Mouse (Mus musculus) limb, embryonic 11.5 days (tissue): ENCODE measurements around the gene Tff2. TPM values are rescaled to one million over a fixed set of nuclear protein-coding genes. Genes with fewer than 3 reads are reported as not detected.

ENCODE experiments used
- ATAC-seq: fragments of 200-750 bp; cut with Nextera tagmentation; 2 replicates; pipeline ENCODE4 v1.8.0; 2017; ENCODE audit warnings: low read depth; ENCODE audit not compliant: insufficient number of reproducible peaks, low FRiP score, low TSS enrichment
- DNase-seq: peaks from one replicate; pipeline ENCODE4 v3.0.0-alpha.2; 2015; ENCODE audit warnings: low spot score
- H3K27ac ChIP-seq: fragments of 300-500 bp; sonication (generic); replicated peaks from 2 replicates; pipeline ENCODE4 v1.5.1; 2014; ENCODE audit warnings: low read depth, mild to moderate bottlenecking, low read length
- H3K27me3 ChIP-seq: fragments of 300-500 bp; sonication (generic); 2 replicates; pipeline ENCODE4 v1.6.1; 2014; ENCODE audit warnings: mild to moderate bottlenecking, low read length, mixed read lengths; ENCODE audit not compliant: control insufficient read depth, insufficient read depth
- H3K36me3 ChIP-seq: fragments of 300-500 bp; sonication (generic); 2 replicates; pipeline ENCODE4 v1.6.1; 2014; ENCODE audit warnings: mild to moderate bottlenecking, low read length, moderate library complexity, mixed read lengths; ENCODE audit not compliant: control insufficient read depth, insufficient read depth
- H3K4me1 ChIP-seq: fragments of 300-500 bp; sonication (generic); 2 replicates; pipeline ENCODE4 v1.6.1; 2014; ENCODE audit warnings: low read length, mixed read lengths; ENCODE audit not compliant: control insufficient read depth, insufficient read depth
- H3K4me2 ChIP-seq: fragments of 300-500 bp; sonication (generic); 2 replicates; pipeline ENCODE4 v1.6.1; 2014; ENCODE audit warnings: low read depth, mild to moderate bottlenecking, moderate library complexity; ENCODE audit not compliant: severe bottlenecking
- H3K4me3 ChIP-seq: fragments of 300-500 bp; sonication (generic); 2 replicates; pipeline ENCODE4 v1.5.1; 2014; ENCODE audit warnings: low read depth, low read length
- H3K9ac ChIP-seq: fragments of 300-500 bp; sonication (generic); 2 replicates; pipeline ENCODE4 v1.6.1; 2014; ENCODE audit warnings: mild to moderate bottlenecking, low read length
- H3K9me3 ChIP-seq: fragments of 300-500 bp; sonication (generic); 2 replicates; pipeline ENCODE4 v1.6.1; 2016; ENCODE audit warnings: low read length; ENCODE audit not compliant: control insufficient read depth
- WGBS: fragments of 180-500 bp; shearing (Covaris S2); extraction: QIAGEN DNeasy Blood & Tissue Kit; methylation state at CpG from one replicate; pipeline ENCODE4 v1.1.7; 2014; 5-methylcytosine and 5-hydroxymethylcytosine counted together
- polyA plus RNA-seq: library from polyadenylated mRNA; unstranded; fragments of >200 nt; fragmentation: Nextera tagmentation; extraction: Ambion mirVana; gene quantifications from 2 replicates; pipeline ENCODE4 v1.2.1, GENCODE M21; 2014

Tff2 gene
- polyA plus RNA-seq, 1 experiment from 2014 or later, result not detected

DNA sequence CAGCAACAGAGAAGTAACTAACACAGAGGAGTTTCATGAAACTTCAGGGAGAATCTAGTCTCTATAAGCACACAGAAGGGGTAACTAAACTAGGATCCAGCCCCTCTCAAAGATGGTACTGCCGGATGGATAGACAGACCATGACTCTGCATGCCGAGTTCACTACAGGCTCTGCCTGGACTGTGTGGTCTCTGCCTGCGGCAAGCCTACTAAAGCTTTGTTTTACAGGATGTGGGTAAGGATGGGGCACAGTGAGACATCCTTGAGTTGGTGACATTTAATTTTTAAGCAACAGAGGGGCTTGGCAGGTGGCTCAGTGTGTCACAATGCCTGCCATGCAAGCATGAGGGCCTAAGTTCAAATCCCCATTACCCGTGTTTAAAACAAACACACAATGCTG lies 32.2 kb upstream of the Tff2 start:
- Histone ChIP-seq H3K4me1 (no peaks in the 10 kb centered on the region), H3K27me3 (no peaks in the 10 kb centered on the region), H3K4me2 (no peak overlapping the region), H3K36me3 (no peaks in the 10 kb centered on the region), H3K4me3 (no peak overlapping the region), H3K9me3 (no peaks in the 10 kb centered on the region), H3K27ac (no peak overlapping the region), H3K9ac (no peak overlapping the region)
- DNase-seq (no peak), ATAC-seq (no peak)
- WGBS, result 89% methylated on average over 4 of the region's 4 CpGs

DNA sequence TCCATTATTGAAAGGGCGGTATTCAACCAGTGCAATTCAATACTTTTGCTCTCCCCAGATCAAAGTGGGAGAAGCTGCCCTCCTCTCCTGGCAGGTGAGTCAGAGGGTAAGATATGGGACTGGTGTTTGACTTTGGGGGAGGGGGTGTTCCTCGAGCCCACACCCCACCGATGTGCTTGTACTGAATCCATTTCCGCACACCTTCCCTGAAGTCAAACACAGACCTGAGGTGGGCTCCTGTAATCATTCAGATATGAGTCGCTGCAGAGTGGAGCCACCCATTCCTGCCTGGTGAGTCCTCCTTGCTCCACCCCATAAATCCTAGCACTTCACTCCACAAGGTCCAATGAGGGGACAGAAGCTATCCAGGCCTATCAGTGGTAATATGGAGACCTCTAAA lies 25.7 kb upstream of the Tff2 start:
- Histone ChIP-seq H3K36me3 (no peaks in the 10 kb centered on the region), H3K27ac (no peak overlapping the region), H3K4me3 (no peak overlapping the region), H3K9me3 (no peaks in the 10 kb centered on the region), H3K4me2 (no peak overlapping the region), H3K9ac (no peak overlapping the region), H3K27me3 (peaks cover 3% of the 10 kb centered on the region; the same call in 1 of the 2 replicates), H3K4me1 (no peaks in the 10 kb centered on the region)
- ATAC-seq (no peak), DNase-seq (no peak)
- WGBS, result 85% methylated on average over 5 of the region's 5 CpGs

DNA sequence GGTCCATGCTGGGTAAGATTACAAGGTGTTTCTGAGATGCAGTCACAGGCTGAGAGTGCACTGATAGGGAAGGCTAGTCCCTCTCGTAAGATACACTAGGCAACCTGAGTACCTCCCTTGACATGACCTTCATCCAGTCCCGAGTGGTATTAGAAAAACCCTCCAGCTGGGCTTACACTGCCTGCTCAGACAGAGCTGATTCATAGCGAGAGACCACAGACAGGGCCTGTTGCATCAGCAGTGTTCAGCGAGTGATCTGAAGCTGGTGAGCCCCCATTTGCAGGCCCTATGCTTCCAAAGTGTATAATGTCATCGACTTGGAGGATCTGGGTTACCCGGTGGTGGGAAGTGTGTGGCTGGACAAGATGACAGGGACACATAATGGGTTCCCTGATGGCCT lies 21.0 kb upstream of the Tff2 start, which contains the start of gene Tff1:
Gene Tff1 (minus strand): TSS at position 151 of the 400 bp plus-strand sequence.
- H3K9ac ChIP-seq, result no peak within 1 kb of the TSS
- H3K27me3 ChIP-seq, result peaks cover 3% of the 10 kb centered on the region; the same call in 1 of the 2 replicates
- ATAC-seq (no peak), DNase-seq (no peak)
- no peaks in the 10 kb centered on the region for H3K4me1 ChIP-seq
- H3K27ac ChIP-seq, result no peak within 1 kb of the TSS
- H3K4me3 ChIP-seq, result no peak within 1 kb of the TSS
- no peak within 1 kb of the TSS for H3K4me2 ChIP-seq
- no peaks in the 10 kb centered on the region for H3K36me3 ChIP-seq
- WGBS, result 86% methylated on average over 6 of the region's 6 CpGs
- no peaks in the 10 kb centered on the region for H3K9me3 ChIP-seq

DNA sequence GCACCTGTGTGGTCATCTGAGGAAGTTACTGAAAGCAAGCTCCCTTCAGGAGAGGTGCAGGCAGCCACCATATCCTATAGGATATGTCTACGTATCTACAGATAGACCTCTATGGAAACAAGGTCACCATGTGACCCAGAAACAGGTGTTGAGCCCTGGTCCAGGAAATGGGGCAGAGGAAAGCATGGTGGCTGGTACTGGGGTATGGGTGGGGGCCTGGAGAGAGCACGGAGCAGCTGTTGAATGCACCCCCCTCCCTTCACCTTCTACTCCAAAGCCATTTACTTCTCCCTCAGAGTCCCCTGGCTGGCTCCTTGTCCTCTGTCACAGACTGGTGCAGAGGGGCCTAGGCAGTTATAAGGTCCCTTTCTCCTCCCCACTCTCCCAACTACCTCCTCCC lies 19.7 kb upstream of the Tff2 start:
- Histone ChIP-seq H3K9me3 (no peaks in the 10 kb centered on the region), H3K4me2 (no peak overlapping the region), H3K36me3 (no peaks in the 10 kb centered on the region), H3K27ac (no peak overlapping the region), H3K4me1 (no peaks in the 10 kb centered on the region), H3K4me3 (no peak overlapping the region), H3K27me3 (no peaks in the 10 kb centered on the region), H3K9ac (no peak overlapping the region)
- no peak for ATAC-seq
- 81% methylated on average over 2 of the region's 2 CpGs for WGBS
- DNase-seq, result no peak

DNA sequence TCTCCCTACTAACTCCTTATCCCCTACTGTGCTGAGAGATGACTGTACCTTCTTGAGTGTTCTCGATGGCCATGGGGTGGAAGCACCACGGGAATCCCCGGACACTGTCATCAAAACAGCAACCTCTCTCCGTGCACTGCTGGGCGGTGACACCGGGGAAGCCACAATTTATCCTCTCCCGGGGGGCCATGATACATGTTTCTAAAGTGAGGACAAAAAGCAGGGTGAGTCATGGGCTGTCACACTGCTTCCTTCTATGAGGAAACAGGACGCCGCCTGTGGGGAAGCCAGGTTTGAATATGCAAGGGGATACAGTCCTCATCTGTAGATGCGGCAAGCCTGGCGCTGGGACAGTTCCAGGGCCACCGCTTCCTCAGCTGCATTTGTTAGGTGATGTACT lies 18.5 kb upstream of the Tff2 start:
- no peaks in the 10 kb centered on the region for H3K9me3 ChIP-seq
- no peak overlapping the region for H3K27ac ChIP-seq
- no peaks in the 10 kb centered on the region for H3K4me1 ChIP-seq
- H3K36me3 ChIP-seq, result no peaks in the 10 kb centered on the region
- no peak overlapping the region for H3K4me3 ChIP-seq
- no peak overlapping the region for H3K9ac ChIP-seq
- no peak for DNase-seq
- H3K27me3 ChIP-seq, result no peaks in the 10 kb centered on the region
- H3K4me2 ChIP-seq, result no peak overlapping the region
- no peak for ATAC-seq
- WGBS, result 93% methylated on average over 12 of the region's 12 CpGs

DNA sequence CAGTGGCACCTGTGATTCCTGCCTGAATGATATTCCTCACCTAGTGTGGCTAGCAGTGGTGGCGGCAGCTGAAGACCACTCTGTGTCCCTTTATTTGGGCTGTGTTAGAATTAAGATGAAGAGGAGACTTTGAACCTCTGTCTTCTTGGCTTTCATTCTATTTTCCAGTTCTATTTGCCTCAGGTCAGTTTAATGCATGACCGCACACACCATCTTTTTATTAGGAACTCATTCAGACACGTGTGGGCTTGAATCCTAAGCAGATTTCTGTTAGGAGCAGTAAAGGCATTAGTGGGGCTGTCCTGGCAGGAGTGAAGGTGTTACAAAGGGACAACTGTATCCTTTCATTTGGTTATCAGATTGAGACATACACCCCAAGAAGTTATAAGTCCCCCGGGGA lies 16.2 kb upstream of the Tff2 start:
- ATAC-seq (no peak), DNase-seq (no peak)
- 87% methylated on average over 4 of the region's 4 CpGs for WGBS
- no peaks in the 10 kb centered on the region for H3K4me1 ChIP-seq
- H3K36me3 ChIP-seq, result no peaks in the 10 kb centered on the region
- no peak overlapping the region for H3K27ac ChIP-seq
- no peaks in the 10 kb centered on the region for H3K9me3 ChIP-seq
- H3K4me3 ChIP-seq, result no peak overlapping the region
- no peak overlapping the region for H3K9ac ChIP-seq
- H3K4me2 ChIP-seq, result no peak overlapping the region
- H3K27me3 ChIP-seq, result no peaks in the 10 kb centered on the region

DNA sequence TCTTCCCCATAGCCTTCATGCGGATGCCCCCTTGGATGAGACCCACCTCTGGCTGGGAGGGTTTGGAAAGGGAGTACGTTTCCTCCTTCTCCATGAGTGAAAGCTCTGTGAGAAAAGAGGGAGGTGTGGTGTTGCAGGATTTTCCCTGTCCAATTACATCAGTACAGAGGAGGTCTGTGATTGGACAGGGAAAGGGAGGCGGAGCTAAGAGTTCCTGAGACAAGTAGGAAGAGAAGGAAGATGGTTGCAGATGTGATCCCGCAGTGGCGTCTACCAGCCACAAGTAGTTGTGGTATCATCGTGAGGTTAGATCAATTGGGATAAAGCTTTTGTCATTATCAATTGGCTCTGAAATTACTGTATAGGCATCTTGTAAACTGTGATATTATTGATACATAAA lies 13.8 kb upstream of the Tff2 start:
- Histone ChIP-seq H3K4me1 (no peaks in the 10 kb centered on the region), H3K36me3 (no peaks in the 10 kb centered on the region), H3K27ac (no peak overlapping the region), H3K9me3 (no peaks in the 10 kb centered on the region), H3K4me2 (no peak overlapping the region), H3K27me3 (no peaks in the 10 kb centered on the region), H3K9ac (no peak overlapping the region), H3K4me3 (no peak overlapping the region)
- DNase-seq (no peak), ATAC-seq (no peak)
- WGBS, result 77% methylated on average over 6 of the region's 6 CpGs

DNA sequence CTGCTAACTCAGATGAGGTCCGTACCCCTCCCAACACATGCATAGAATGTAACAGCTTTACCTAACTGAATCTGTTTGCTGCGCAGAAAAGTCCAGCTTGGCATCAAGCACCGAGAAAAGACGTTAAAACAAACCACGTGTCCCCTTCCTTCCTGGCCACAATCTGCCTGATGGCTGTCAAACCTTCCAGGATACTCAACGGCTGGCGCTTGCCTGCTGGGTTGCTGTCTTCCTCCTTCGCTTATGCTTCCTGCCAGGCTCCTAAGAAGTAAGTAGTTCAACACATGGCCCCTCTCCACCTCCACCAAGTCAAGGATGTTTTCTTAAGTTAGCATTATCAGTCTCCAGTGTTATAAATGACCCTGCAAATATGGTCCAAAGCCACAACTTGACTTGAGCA lies 9.7 kb upstream of the Tff2 start:
- no peak overlapping the region for H3K27ac ChIP-seq
- H3K36me3 ChIP-seq, result no peaks in the 10 kb centered on the region
- no peak overlapping the region for H3K9ac ChIP-seq
- DNase-seq (no peak), ATAC-seq (no peak)
- no peaks in the 10 kb centered on the region for H3K9me3 ChIP-seq
- no peaks in the 10 kb centered on the region for H3K27me3 ChIP-seq
- H3K4me1 ChIP-seq, result no peaks in the 10 kb centered on the region
- 78% methylated on average over 8 of the region's 8 CpGs for WGBS
- H3K4me2 ChIP-seq, result no peak overlapping the region
- H3K4me3 ChIP-seq, result no peak overlapping the region

DNA sequence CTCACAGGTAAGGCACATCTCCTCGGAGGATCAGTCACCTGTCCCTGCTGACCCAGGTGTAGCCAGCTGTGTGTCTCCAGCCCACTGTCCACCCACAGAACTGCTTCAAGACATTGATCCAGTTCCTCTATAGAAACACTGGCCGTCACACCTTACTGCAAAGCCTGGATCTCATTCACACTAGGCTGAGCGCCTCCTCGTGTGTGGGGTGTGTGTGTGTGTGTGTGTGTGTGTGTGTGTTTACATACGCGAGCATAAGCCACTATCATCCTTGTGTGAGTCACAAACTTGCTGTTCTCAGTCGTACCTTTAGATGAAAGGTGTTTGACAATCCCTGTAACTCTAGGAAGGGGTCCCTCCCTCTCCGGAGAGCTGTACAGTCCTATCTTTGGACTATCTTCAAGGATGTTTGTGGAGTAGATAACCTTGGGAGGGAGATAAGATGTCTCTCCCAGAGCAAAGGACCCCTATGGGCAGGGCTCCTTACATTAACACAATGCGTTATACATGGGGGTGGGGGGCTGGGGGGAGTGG lies 9.0 kb upstream of the Tff2 start:
- H3K9ac ChIP-seq, result no peak overlapping the region
- no peaks in the 10 kb centered on the region for H3K4me1 ChIP-seq
- no peaks in the 10 kb centered on the region for H3K36me3 ChIP-seq
- H3K9me3 ChIP-seq, result no peaks in the 10 kb centered on the region
- WGBS, result 82% methylated on average over 9 of the region's 9 CpGs
- H3K4me2 ChIP-seq, result no peak overlapping the region
- ATAC-seq (no peak), DNase-seq (no peak)
- no peak overlapping the region for H3K4me3 ChIP-seq
- H3K27me3 ChIP-seq, result no peaks in the 10 kb centered on the region
- no peak overlapping the region for H3K27ac ChIP-seq
